Mouse (Mus musculus): ENCODE measurements around the gene Gm38431. TPM values are rescaled to one million over a fixed set of nuclear protein-coding genes. Genes with fewer than 3 reads are reported as not detected.

The Gm38431 gene
- polyA plus RNA-seq, 1 experiment from 2014 or later, result 0.91 TPM

GRCm38 (mm10) chr9:21134595-21135328 lies 43.0 kb upstream of the Gm38431 start:
- H3K9ac ChIP-seq (ENCODE audit: low read depth, low read length), result no peak overlapping the region
- peak overlapping the region; percentile 19 for H3K27ac ChIP-seq
- 0 out of 2 replicates have a peak, but pooled peaks cover 3% of the 10 kb centered on the region for H3K4me1 ChIP-seq (replicated peaks; ENCODE audit: insufficient read depth, low read length)
- H3K4me3 ChIP-seq (replicated peaks; ENCODE audit: low read depth, low read length), result no peak overlapping the region
- no peak overlapping the region for H3K4me2 ChIP-seq (ENCODE audit: low read length)
- WGBS, result 54% methylated on average over 9 of the region's 9 CpGs
- no peaks in the 10 kb centered on the region for H3K9me3 ChIP-seq (replicated peaks; ENCODE audit: low read length)
- no peaks in the 10 kb centered on the region for H3K27me3 ChIP-seq (ENCODE audit: insufficient read depth, low read length)
- peak; percentile 28 for DNase-seq (ENCODE audit: low spot score)
- no peak for TF ChIP-seq CTCF (IDR thresholded peaks at IDR 0.05; ENCODE audit: low read depth)
- no peak for ATAC-seq (replicated peaks; ENCODE audit: low FRiP score, low read depth)
- H3K36me3 ChIP-seq (ENCODE audit: insufficient read depth, low read length), result peaks cover 11% of the 10 kb centered on the region

GRCm38 (mm10) chr9:21133064-21133707 lies 41.4 kb upstream of the Gm38431 start:
- Histone ChIP-seq H3K36me3 (ENCODE audit: insufficient read depth, low read length) (no peaks in the 10 kb centered on the region), H3K9ac (ENCODE audit: low read depth, low read length) (no peak overlapping the region), H3K4me1 (replicated peaks; ENCODE audit: insufficient read depth, low read length) (0 out of 2 replicates have a peak, but pooled peaks cover 3% of the 10 kb centered on the region), H3K27ac (no peak overlapping the region), H3K4me3 (replicated peaks; ENCODE audit: low read depth, low read length) (no peak overlapping the region), H3K27me3 (ENCODE audit: insufficient read depth, low read length) (no peaks in the 10 kb centered on the region), H3K9me3 (replicated peaks; ENCODE audit: low read length) (no peaks in the 10 kb centered on the region), H3K4me2 (ENCODE audit: low read length) (no peak overlapping the region)
- WGBS, result 74% methylated on average over 9 of the region's 9 CpGs
- no peak; the same call in 1 of the 2 replicates for TF ChIP-seq CTCF (IDR thresholded peaks at IDR 0.05; ENCODE audit: low read depth)
- ATAC-seq (replicated peaks; ENCODE audit: low FRiP score, low read depth) (no peak), DNase-seq (ENCODE audit: low spot score) (no peak)

GRCm38 (mm10) chr9:21132102-21132775 lies 40.4 kb upstream of the Gm38431 start:
- H3K9ac ChIP-seq (ENCODE audit: low read depth, low read length), result no peak overlapping the region
- no peak for ATAC-seq (replicated peaks; ENCODE audit: low FRiP score, low read depth)
- no peaks in the 10 kb centered on the region for H3K36me3 ChIP-seq (ENCODE audit: insufficient read depth, low read length)
- no peaks in the 10 kb centered on the region for H3K9me3 ChIP-seq (replicated peaks; ENCODE audit: low read length)
- 77% methylated on average over 12 of the region's 12 CpGs for WGBS
- TF ChIP-seq CTCF (IDR thresholded peaks at IDR 0.05; ENCODE audit: low read depth), result peak; percentile 50
- H3K4me1 ChIP-seq (replicated peaks; ENCODE audit: insufficient read depth, low read length), result 0 out of 2 replicates have a peak, but pooled peaks cover 3% of the 10 kb centered on the region
- H3K27ac ChIP-seq, result no peak overlapping the region
- no peak overlapping the region for H3K4me3 ChIP-seq (replicated peaks; ENCODE audit: low read depth, low read length)
- no peaks in the 10 kb centered on the region for H3K27me3 ChIP-seq (ENCODE audit: insufficient read depth, low read length)
- DNase-seq (ENCODE audit: low spot score), result no peak
- no peak overlapping the region for H3K4me2 ChIP-seq (ENCODE audit: low read length)

- ATAC-seq (replicated peaks; ENCODE audit: low FRiP score, low read depth), result peak; percentile 95
- H3K36me3 ChIP-seq (ENCODE audit: insufficient read depth, low read length), result peaks cover 8% of the 10 kb centered on the region; the same call in 1 of the 2 replicates
- peak within 1 kb of the TSS; percentile 68 for H3K4me2 ChIP-seq (ENCODE audit: low read length)
- peak; percentile 99 for DNase-seq (ENCODE audit: low spot score)
- H3K27ac ChIP-seq, result peak within 1 kb of the TSS; percentile 70
- no peaks in the 10 kb centered on the region for H3K9me3 ChIP-seq (replicated peaks; ENCODE audit: low read length)
- 0 out of 2 replicates have a peak, but pooled peaks cover 3% of the 10 kb centered on the region for H3K4me1 ChIP-seq (replicated peaks; ENCODE audit: insufficient read depth, low read length)
- peak within 1 kb of the TSS; percentile 61 for H3K4me3 ChIP-seq (replicated peaks; ENCODE audit: low read depth, low read length)
- WGBS, result 6% methylated on average over 37 of the region's 37 CpGs
- H3K27me3 ChIP-seq (ENCODE audit: insufficient read depth, low read length), result no peaks in the 10 kb centered on the region
- peak within 1 kb of the TSS; percentile 57 for H3K9ac ChIP-seq (ENCODE audit: low read depth, low read length)
- 0 out of 2 replicates have a peak, but pooled peaks have one; percentile 11 for TF ChIP-seq CTCF (IDR thresholded peaks at IDR 0.05; ENCODE audit: low read depth)
These were observed 39.5 kb upstream of the Gm38431 start, which contains the start of gene Tyk2 for GRCm38 (mm10) chr9:21131059-21131956. Gene Tyk2, minus strand, starts transcription at chr9:21131243.

- Histone ChIP-seq H3K27me3 (ENCODE audit: insufficient read depth, low read length) (no peaks in the 10 kb centered on the region), H3K9me3 (replicated peaks; ENCODE audit: low read length) (no peaks in the 10 kb centered on the region), H3K27ac (no peak overlapping the region), H3K4me1 (replicated peaks; ENCODE audit: insufficient read depth, low read length) (0 out of 2 replicates have a peak, but pooled peaks cover 3% of the 10 kb centered on the region), H3K9ac (ENCODE audit: low read depth, low read length) (no peak overlapping the region), H3K4me3 (replicated peaks; ENCODE audit: low read depth, low read length) (no peak overlapping the region), H3K4me2 (ENCODE audit: low read length) (no peak overlapping the region), H3K36me3 (ENCODE audit: insufficient read depth, low read length) (peaks cover 28% of the 10 kb centered on the region)
- no peak for ATAC-seq (replicated peaks; ENCODE audit: low FRiP score, low read depth)
- 72% methylated on average over 2 of the region's 2 CpGs for WGBS
- no peak for DNase-seq (ENCODE audit: low spot score)
- no peak for TF ChIP-seq CTCF (IDR thresholded peaks at IDR 0.05; ENCODE audit: low read depth)
These were observed 34.4 kb upstream of the Gm38431 start for GRCm38 (mm10) chr9:21126259-21126627.
